Mouse (Mus musculus): ENCODE measurements around the gene Srrt.

The Srrt gene

DNA sequence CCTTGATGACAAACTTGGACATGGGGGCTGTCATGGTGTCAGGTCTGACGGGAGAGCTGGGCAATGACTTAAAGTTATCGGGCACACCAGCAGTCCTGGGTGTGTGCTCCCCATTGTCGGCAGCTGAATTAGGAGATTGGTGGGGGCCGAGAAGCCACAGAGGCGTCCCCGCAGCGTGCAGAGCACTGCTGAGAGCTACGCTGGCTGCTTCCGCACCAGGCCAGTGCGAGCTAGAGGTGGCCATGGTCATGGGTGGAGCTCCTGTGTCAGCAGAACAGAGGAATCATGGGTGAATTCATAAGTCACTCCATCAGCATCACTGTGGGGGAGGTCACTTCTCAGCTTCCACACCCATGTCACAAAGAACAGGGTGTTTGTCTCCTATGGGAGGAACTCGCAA lies 42.7 kb downstream of the Srrt start:
- DNase-seq (ENCODE audit: low read depth, low spot score): no peak

DNA sequence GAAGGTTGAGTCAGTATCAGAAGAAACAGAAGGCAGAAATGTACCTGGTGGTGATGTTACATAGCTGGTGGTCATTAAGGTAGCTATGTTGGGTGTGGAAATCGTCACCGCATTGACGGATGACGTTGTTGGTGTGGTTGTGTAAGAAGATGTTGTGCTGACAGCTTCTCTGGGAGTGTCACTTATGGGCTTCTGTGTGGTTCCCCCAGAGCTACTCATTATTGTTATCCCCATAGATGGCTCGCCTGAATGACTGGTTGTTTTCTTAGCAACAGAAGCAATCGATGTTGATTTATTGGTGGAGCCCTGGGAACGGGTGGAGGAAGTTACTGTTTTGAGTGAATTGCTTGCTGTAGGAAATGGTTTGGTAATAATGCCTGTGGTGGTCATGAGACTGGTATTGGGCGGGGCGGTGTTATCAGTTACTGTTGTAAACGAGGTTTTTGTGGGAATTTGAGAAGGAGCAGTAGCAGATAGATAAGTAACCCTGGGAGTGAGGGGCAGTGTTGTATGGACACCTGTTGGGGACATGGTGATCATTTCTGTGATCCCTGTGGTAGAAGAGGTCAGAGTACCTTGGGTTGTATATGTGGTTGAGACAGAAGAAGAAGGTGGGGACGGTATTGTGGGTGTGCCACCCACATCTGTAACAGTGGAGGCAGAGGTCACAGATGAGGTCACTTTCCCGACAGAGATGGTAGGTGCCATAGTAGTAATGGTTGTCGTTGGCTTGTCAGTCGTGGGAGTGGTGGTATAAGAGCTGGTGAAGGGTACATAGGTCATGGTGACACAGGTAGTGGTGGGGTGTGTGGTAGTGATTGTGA lies 43.4 kb downstream of the Srrt start:
- no peak for DNase-seq (ENCODE audit: low read depth, low spot score)
